Mouse (Mus musculus) heart, postnatal 0 days (tissue): ENCODE data around the gene Dnajc14.

ENCODE experiments used
- CTCF ChIP-seq: IDR thresholded peaks from 2 replicates; pipeline ENCODE4 v1.5.1; 2016; ENCODE audit warnings: antibody characterized with exemption, control low read depth, low read depth
- EP300 ChIP-seq: IDR thresholded peaks from 2 replicates; pipeline ENCODE4 v1.6.1; 2016; ENCODE audit warnings: antibody characterized with exemption, low read depth

- TF ChIP-seq CTCF (no peak), EP300 (no peak)
These were observed 35.6 kb downstream of the Dnajc14 start for GRCm38 (mm10) chr10:128839434-128839833.
